Mouse (Mus musculus): Measurements from ENCODE around the gene Stard13.

DNA sequence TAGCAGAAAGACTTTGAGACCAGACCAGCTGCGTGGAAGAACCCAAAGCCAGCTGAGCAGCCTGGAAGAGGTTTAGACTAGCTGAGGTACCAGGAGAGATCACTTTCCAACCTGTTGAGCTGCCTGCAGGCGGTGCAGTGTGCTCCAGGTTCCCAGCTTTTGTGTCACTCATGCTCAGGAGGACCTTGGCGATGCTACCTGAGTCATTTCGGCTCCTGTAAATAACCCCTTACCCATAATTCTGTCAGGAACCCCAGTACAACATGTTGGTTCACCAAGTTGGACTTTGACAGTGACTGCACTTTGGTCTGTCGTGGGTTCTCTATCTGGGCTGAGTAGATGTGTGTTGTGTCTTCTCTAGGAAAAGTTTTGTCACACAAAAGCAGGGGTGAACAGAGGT lies 215.2 kb downstream of the Stard13 start:
- TF ChIP-seq CTCF (IDR thresholded peaks at IDR 0.05; ENCODE audit: extremely low read depth, insufficient read length, insufficient replicate concordance, low read depth, low read length) (no peak), POLR2A (IDR thresholded peaks at IDR 0.05; ENCODE audit: low read depth, low read length) (no peak)
